8 mouse cellular contexts compared by ENCODE assay signal in the genomic region with DNA sequence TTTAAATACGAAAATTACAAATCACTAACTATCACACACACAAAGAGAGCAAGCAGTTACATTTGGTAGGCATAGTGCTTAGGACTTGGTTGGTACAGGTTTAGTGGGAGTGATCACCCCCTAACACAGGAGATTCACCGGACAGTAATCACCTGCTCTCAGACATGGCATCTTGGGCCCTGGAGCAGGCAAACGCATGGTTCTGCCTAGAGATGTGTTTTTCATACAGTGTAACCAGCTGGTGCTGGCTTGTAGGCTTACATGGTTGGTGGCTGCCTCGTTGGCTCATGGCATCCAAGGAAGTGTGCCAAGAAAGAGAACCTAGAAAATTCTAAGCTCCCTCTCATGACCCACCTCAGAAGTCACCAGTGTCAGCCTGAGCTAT. TPM values are rescaled to one million over a fixed set of nuclear protein-coding genes. Genes with fewer than 3 reads are reported as not detected.
DNase-seq lines count a peak whose midpoint lies in the region; ATAC-seq and TF ChIP-seq lines count a peak whose summit lies in the region.
"Had no signal": no experiment of that assay in that cellular context is flagged by ENCODE, and none has a peak within 500 bp of the region (broad histone marks: within the 10 kb centered on the region; RNA-seq: fewer than 3 reads in every experiment).

No protein-coding gene starts in this region.

- no peak overlapping the region for H3K27ac ChIP-seq in intestine, embryonic 15.5 days
- no peak overlapping the region for H3K27ac ChIP-seq in intestine, postnatal 0 days (ENCODE audit: low read depth, low read length)
- H3K27ac ChIP-seq in embryonic facial prominence, embryonic 14.5 days (replicated peaks; ENCODE audit: low read depth, low read length): no peak overlapping the region
- H3K27ac ChIP-seq in forebrain, embryonic 14.5 days (ENCODE audit: low read depth, low read length): no peak overlapping the region
- H3K27ac ChIP-seq in midbrain, embryonic 16.5 days (ENCODE audit: low read length): no peak overlapping the region
- H3K27ac ChIP-seq: liver, embryonic 14.5 days had no signal

- ATAC-seq in intestine, embryonic 15.5 days: 0 out of 2 replicates have a peak, but pooled peaks have one; percentile 36
- no peak for ATAC-seq in intestine, postnatal 0 days
- ATAC-seq in embryonic facial prominence, embryonic 14.5 days (ENCODE audit: low read depth): peak; percentile 30; the same call in 1 of the 2 replicates
- ATAC-seq in forebrain, embryonic 14.5 days: peak; percentile 45
- peak; percentile 84 for ATAC-seq in midbrain, embryonic 16.5 days

- no peaks in the 10 kb centered on the region for H3K9me3 ChIP-seq in intestine, embryonic 15.5 days
- 0 out of 2 replicates have a peak, but pooled peaks cover 3% of the 10 kb centered on the region for H3K9me3 ChIP-seq in intestine, postnatal 0 days (ENCODE audit: control insufficient read depth)
- H3K9me3 ChIP-seq in embryonic facial prominence, embryonic 14.5 days (ENCODE audit: control insufficient read depth, low read length): peaks cover 11% of the 10 kb centered on the region; the same call in 1 of the 2 replicates
- no peaks in the 10 kb centered on the region for H3K9me3 ChIP-seq in forebrain, embryonic 14.5 days (replicated peaks; ENCODE audit: control insufficient read depth, low read length)
- no peaks in the 10 kb centered on the region; the same call in 1 of the 2 replicates for H3K9me3 ChIP-seq in midbrain, embryonic 16.5 days (replicated peaks; ENCODE audit: control insufficient read depth, low read length, poor library complexity, severe bottlenecking)

- no peak overlapping the region for H3K9ac ChIP-seq in intestine, embryonic 15.5 days
- no peak overlapping the region for H3K9ac ChIP-seq in intestine, postnatal 0 days (ENCODE audit: low read depth, low read length)
- H3K9ac ChIP-seq in embryonic facial prominence, embryonic 14.5 days (ENCODE audit: low read depth, low read length): no peak overlapping the region
- H3K9ac ChIP-seq in forebrain, embryonic 14.5 days (ENCODE audit: low read length): no peak overlapping the region
- H3K9ac ChIP-seq in midbrain, embryonic 16.5 days (ENCODE audit: low read depth, low read length): no peak overlapping the region
- H3K9ac ChIP-seq: liver, embryonic 14.5 days had no signal

- H3K4me1 ChIP-seq in intestine, embryonic 15.5 days (replicated peaks): no peaks in the 10 kb centered on the region
- no peaks in the 10 kb centered on the region for H3K4me1 ChIP-seq in intestine, postnatal 0 days (replicated peaks; ENCODE audit: control insufficient read depth, insufficient read depth, low read length)
- peaks cover 10% of the 10 kb centered on the region; the same call in 1 of the 2 replicates for H3K4me1 ChIP-seq in embryonic facial prominence, embryonic 14.5 days (ENCODE audit: control insufficient read depth, insufficient read depth, low read length)
- H3K4me1 ChIP-seq in forebrain, embryonic 14.5 days (ENCODE audit: control insufficient read depth, insufficient read depth, low read length): peaks cover 6% of the 10 kb centered on the region; the same call in 1 of the 2 replicates
- H3K4me1 ChIP-seq in midbrain, embryonic 16.5 days (ENCODE audit: control insufficient read depth, insufficient read depth, low read length): peaks cover 3% of the 10 kb centered on the region

- no peak for DNase-seq in embryonic facial prominence, embryonic 14.5 days (ENCODE audit: low spot score)
- no peak for DNase-seq in forebrain, embryonic 14.5 days (ENCODE audit: low spot score)
- no peak for DNase-seq in gastrocnemius, postnatal 25 days
- DNase-seq in adrenal gland, postnatal 14 days: no peak

- H3K4me2 ChIP-seq in intestine, embryonic 15.5 days (replicated peaks): no peak overlapping the region
- H3K4me2 ChIP-seq in intestine, postnatal 0 days (replicated peaks; ENCODE audit: low read depth): no peak overlapping the region
- H3K4me2 ChIP-seq in embryonic facial prominence, embryonic 14.5 days (ENCODE audit: low read depth, low read length): no peak overlapping the region
- no peak overlapping the region for H3K4me2 ChIP-seq in forebrain, embryonic 14.5 days (ENCODE audit: low read length)
- H3K4me2 ChIP-seq in midbrain, embryonic 16.5 days (ENCODE audit: low read length): no peak overlapping the region

- no peak for TF ChIP-seq CTCF in intestine, postnatal 0 days (IDR thresholded peaks at IDR 0.05; ENCODE audit: low read depth)

- no peaks in the 10 kb centered on the region for H3K27me3 ChIP-seq in intestine, embryonic 15.5 days (replicated peaks)
- H3K27me3 ChIP-seq in intestine, postnatal 0 days (replicated peaks; ENCODE audit: control insufficient read depth, insufficient read depth, low read length): no peaks in the 10 kb centered on the region
- no peaks in the 10 kb centered on the region for H3K27me3 ChIP-seq in embryonic facial prominence, embryonic 14.5 days (replicated peaks; ENCODE audit: control insufficient read depth, insufficient read depth, low read length)
- H3K27me3 ChIP-seq in forebrain, embryonic 14.5 days (replicated peaks; ENCODE audit: control insufficient read depth, insufficient read depth, low read length): no peaks in the 10 kb centered on the region
- H3K27me3 ChIP-seq in midbrain, embryonic 16.5 days (ENCODE audit: control insufficient read depth, insufficient read depth, low read depth, low read length): no peaks in the 10 kb centered on the region

- no peak overlapping the region for H3K4me3 ChIP-seq in intestine, embryonic 15.5 days (replicated peaks)
- no peak overlapping the region for H3K4me3 ChIP-seq in intestine, postnatal 0 days (ENCODE audit: low read depth, low read length)
- no peak overlapping the region for H3K4me3 ChIP-seq in embryonic facial prominence, embryonic 14.5 days (ENCODE audit: low read depth, low read length)
- H3K4me3 ChIP-seq in forebrain, embryonic 14.5 days (ENCODE audit: low read depth, low read length): no peak overlapping the region
- no peak overlapping the region for H3K4me3 ChIP-seq in midbrain, embryonic 16.5 days (ENCODE audit: low read depth, low read length)

- WGBS in intestine, embryonic 15.5 days: 48% methylated on average over 4 of the region's 4 CpGs
- WGBS in intestine, postnatal 0 days: 46% methylated on average over 4 of the region's 4 CpGs
- WGBS in embryonic facial prominence, embryonic 14.5 days: 46% methylated on average over 4 of the region's 4 CpGs
- WGBS in forebrain, embryonic 14.5 days: 50% methylated on average over 4 of the region's 4 CpGs
- 50% methylated on average over 4 of the region's 4 CpGs for WGBS in midbrain, embryonic 16.5 days

- no peaks in the 10 kb centered on the region for H3K36me3 ChIP-seq in intestine, embryonic 15.5 days
- H3K36me3 ChIP-seq in intestine, postnatal 0 days (ENCODE audit: control insufficient read depth, insufficient read depth): no peaks in the 10 kb centered on the region
- no peaks in the 10 kb centered on the region for H3K36me3 ChIP-seq in embryonic facial prominence, embryonic 14.5 days (ENCODE audit: control insufficient read depth, insufficient read depth, low read length)
- H3K36me3 ChIP-seq in forebrain, embryonic 14.5 days (ENCODE audit: control insufficient read depth, insufficient read depth, low read length): no peaks in the 10 kb centered on the region
- no peaks in the 10 kb centered on the region for H3K36me3 ChIP-seq in midbrain, embryonic 16.5 days (ENCODE audit: control insufficient read depth, insufficient read depth, low read length)

RNA-seq across cellular contexts. Expression of a gene that starts 33.4 kb away (rescaled TPM):
- polyA plus RNA-seq in intestine, embryonic 15.5 days (2015; fragmentation: Nextera tagmentation; extraction: Ambion mirVana): 11.0 and 11.2 TPM in 2 replicates
- 7.7 and 8.9 TPM in 2 replicates for polyA plus RNA-seq in intestine, postnatal 0 days (2015; fragmentation: Nextera tagmentation; extraction: Ambion mirVana)
- 14.9 and 15.8 TPM in 2 replicates for polyA plus RNA-seq in embryonic facial prominence, embryonic 14.5 days (2014; fragmentation: Nextera tagmentation; extraction: Ambion mirVana)
- polyA plus RNA-seq in forebrain, embryonic 14.5 days (2014; fragmentation: Nextera tagmentation; extraction: Ambion mirVana): 32.5 and 46.3 TPM in 2 replicates
- polyA plus RNA-seq in midbrain, embryonic 16.5 days (2015; fragmentation: Nextera tagmentation; extraction: Ambion mirVana): 52.2 and 56.4 TPM in 2 replicates
- total RNA-seq in gastrocnemius, postnatal 25 days (2021): 10 to 100 TPM; 22.0 to 23.6 TPM
- 21.9 and 22.8 TPM in 2 replicates for total RNA-seq in adrenal gland, postnatal 14 days (2021)
